Mouse (Mus musculus) stomach, embryonic 16.5 days (tissue): Measurements from ENCODE around the gene Vmn2r53. TPM values are rescaled to one million over a fixed set of nuclear protein-coding genes. Genes with fewer than 3 reads are reported as not detected.
"Not testable (repeated sequence)": the region's sequence is repeated elsewhere in the genome, so short reads cannot be mapped to it uniquely, and the experiment has no call there.

Source experiments
- ATAC-seq: fragments of 200-750 bp; cut with Nextera tagmentation; 2 replicates; pipeline ENCODE4 v1.8.0; 2017; ENCODE audit warnings: moderate number of reproducible peaks, moderate TSS enrichment; ENCODE audit not compliant: insufficient read depth, low FRiP score
- H3K27ac ChIP-seq: fragments of 300-500 bp; sonication (generic); 2 replicates; pipeline ENCODE4 v1.5.1; 2014; ENCODE audit warnings: low read length
- H3K27me3 ChIP-seq: fragments of 300-500 bp; sonication (generic); 2 replicates; pipeline ENCODE4 v1.6.1; 2014; ENCODE audit warnings: low read length, control low read depth, mixed read lengths; ENCODE audit not compliant: control insufficient read depth, insufficient read depth
- H3K36me3 ChIP-seq: fragments of 300-500 bp; sonication (generic); 2 replicates; pipeline ENCODE4 v1.6.1; 2014; ENCODE audit warnings: low read length; ENCODE audit not compliant: control insufficient read depth, insufficient read depth
- H3K4me1 ChIP-seq: fragments of 300-500 bp; sonication (generic); 2 replicates; pipeline ENCODE4 v1.6.1; 2014; ENCODE audit warnings: low read length, control low read depth, mixed read lengths; ENCODE audit not compliant: control insufficient read depth, insufficient read depth
- H3K4me2 ChIP-seq: fragments of 300-500 bp; sonication (generic); 2 replicates; pipeline ENCODE4 v1.6.1; 2014; ENCODE audit warnings: low read depth, low read length, mixed read lengths
- H3K4me3 ChIP-seq: fragments of 300-500 bp; sonication (generic); replicated peaks from 2 replicates; pipeline ENCODE4 v1.5.1; 2014; ENCODE audit warnings: mild to moderate bottlenecking, low read length
- H3K9ac ChIP-seq: fragments of 300-500 bp; sonication (generic); 2 replicates; pipeline ENCODE4 v1.6.1; 2014; ENCODE audit warnings: low read length
- H3K9me3 ChIP-seq: fragments of 300-500 bp; sonication (generic); replicated peaks from 2 replicates; pipeline ENCODE4 v1.6.1; 2016; ENCODE audit warnings: low read length, control low read depth; ENCODE audit not compliant: control insufficient read depth
- WGBS: fragments of 180-500 bp; shearing (Covaris S2); extraction: QIAGEN DNeasy Blood & Tissue Kit; methylation state at CpG from one replicate; pipeline ENCODE4 v1.1.7; 2014; 5-methylcytosine and 5-hydroxymethylcytosine counted together
- polyA plus RNA-seq: library from polyadenylated mRNA; unstranded; fragments of >200 nt; fragmentation: Nextera tagmentation; extraction: Ambion mirVana; gene quantifications from 2 replicates; pipeline ENCODE4 v1.2.1, GENCODE M21; 2015

Gene Vmn2r53
- polyA plus RNA-seq = 0.01 TPM in 1 of 2 replicates, not detected in the other

GRCm38 (mm10) chr7:12608688-12609087, at the start of gene Vmn2r53:
Gene Vmn2r53 (minus strand): TSS chr7:12608788.
- no peak within 1 kb of the TSS for H3K4me3 ChIP-seq
- no peaks in the 10 kb centered on the region for H3K36me3 ChIP-seq
- H3K4me1 ChIP-seq = no peaks in the 10 kb centered on the region
- H3K27me3 ChIP-seq = no peaks in the 10 kb centered on the region
- H3K27ac ChIP-seq = no peak within 1 kb of the TSS
- no peak within 1 kb of the TSS for H3K9ac ChIP-seq
- ATAC-seq = no peak
- H3K9me3 ChIP-seq = 0 out of 2 replicates have a peak, but pooled peaks cover 4% of the 10 kb centered on the region
- H3K4me2 ChIP-seq = no peak within 1 kb of the TSS

- ATAC-seq, H3K4me1 ChIP-seq, H3K9me3 ChIP-seq, H3K36me3 ChIP-seq, H3K27ac ChIP-seq, H3K27me3 ChIP-seq, H3K4me3 ChIP-seq, H3K4me2 ChIP-seq, H3K9ac ChIP-seq: not testable (repeated sequence)
- WGBS = 78% methylated on average over 3 of the region's 4 CpGs
Observed at GRCm38 (mm10) chr7:12640219-12640618, 31.6 kb upstream of the Vmn2r53 start, which contains the start of gene Vmn2r54. Gene Vmn2r54 (minus strand): TSS chr7:12640319.

Other genes with a start within 250 kb of the Vmn2r53 start
- gene Vmn1r84, start 239.5 kb downstream of the Vmn2r53 start, polyA plus RNA-seq = not detected in 2 replicates
- 3.9 and 4.1 TPM in 2 replicates for gene Zfp551, start 186.0 kb downstream of the Vmn2r53 start, polyA plus RNA-seq
- 16.6 and 16.8 TPM in 2 replicates for gene Zfp606, start 130.5 kb downstream of the Vmn2r53 start, polyA plus RNA-seq
- gene 2900092C05Rik, start 96.3 kb downstream of the Vmn2r53 start, polyA plus RNA-seq = not detected in 2 replicates
- gene Vmn2r54, start 31.5 kb upstream of the Vmn2r53 start, polyA plus RNA-seq = not detected in 2 replicates
- gene Vmn2r55, start 76.2 kb upstream of the Vmn2r53 start, polyA plus RNA-seq = not detected in 2 replicates
- gene Vmn2r56, start 126.2 kb upstream of the Vmn2r53 start, polyA plus RNA-seq = not detected in 2 replicates
- gene Zscan18, start 194.8 kb upstream of the Vmn2r53 start, polyA plus RNA-seq = 5.7 and 7.6 TPM in 2 replicates
- gene Zfp329, start 210.1 kb upstream of the Vmn2r53 start, polyA plus RNA-seq = 13.8 and 14.5 TPM in 2 replicates
- gene Zfp110, start 226.0 kb upstream of the Vmn2r53 start, polyA plus RNA-seq = 36.0 and 38.7 TPM in 2 replicates